Mouse (Mus musculus): ENCODE data around the gene Dap. TPM values are rescaled to one million over a fixed set of nuclear protein-coding genes. Genes with fewer than 3 reads are reported as not detected.

Gene Dap
- polyA plus RNA-seq, 1 experiment from 2014 or later, result 23.8 TPM

GRCm38 (mm10) chr15:31285695-31286094 lies 61.6 kb downstream of the Dap start:
- H3K27me3 ChIP-seq, result no peaks in the 10 kb centered on the region
- H3K9ac ChIP-seq, result no peak overlapping the region
- no peaks in the 10 kb centered on the region for H3K36me3 ChIP-seq (ENCODE audit: poor library complexity, severe bottlenecking)
- no peak overlapping the region for H3K4me3 ChIP-seq
- no peaks in the 10 kb centered on the region for H3K4me1 ChIP-seq
- H3K27ac ChIP-seq, result no peak overlapping the region
- ATAC-seq, result no peak
- H3K9me3 ChIP-seq (replicated peaks), result no peaks in the 10 kb centered on the region
- WGBS, result 92% methylated on average over 3 of the region's 3 CpGs
- no peak overlapping the region for H3K4me2 ChIP-seq

- H3K4me3 ChIP-seq, result no peak overlapping the region
- H3K36me3 ChIP-seq (ENCODE audit: poor library complexity, severe bottlenecking), result no peaks in the 10 kb centered on the region
- no peaks in the 10 kb centered on the region for H3K9me3 ChIP-seq (replicated peaks)
- H3K27me3 ChIP-seq, result peaks cover 26% of the 10 kb centered on the region
- no peak overlapping the region for H3K9ac ChIP-seq
- WGBS, result 46% methylated on average over 3 of the region's 3 CpGs
- H3K4me1 ChIP-seq, result peaks cover 7% of the 10 kb centered on the region
- H3K4me2 ChIP-seq, result no peak overlapping the region
- H3K27ac ChIP-seq, result no peak overlapping the region
- no peak for ATAC-seq
Measured at GRCm38 (mm10) chr15:31292627-31293026, 68.5 kb downstream of the Dap start.

- H3K36me3 ChIP-seq (ENCODE audit: poor library complexity, severe bottlenecking), result no peaks in the 10 kb centered on the region
- peaks cover 37% of the 10 kb centered on the region for H3K27me3 ChIP-seq
- no peak overlapping the region for H3K4me2 ChIP-seq
- no peak overlapping the region for H3K4me3 ChIP-seq
- H3K27ac ChIP-seq, result no peak overlapping the region
- ATAC-seq, result no peak
- peaks cover 8% of the 10 kb centered on the region for H3K4me1 ChIP-seq
- no peaks in the 10 kb centered on the region for H3K9me3 ChIP-seq (replicated peaks)
- no peak overlapping the region for H3K9ac ChIP-seq
- WGBS, result 5% methylated on average over 2 of the region's 2 CpGs
Measured at GRCm38 (mm10) chr15:31294311-31294710, 70.2 kb downstream of the Dap start.

- ATAC-seq, result peak; percentile 48; the same call in 1 of the 2 replicates
- peak overlapping the region; percentile 43; the same call in 1 of the 2 replicates for H3K9ac ChIP-seq
Measured at GRCm38 (mm10) chr15:31296882-31297776, 73.0 kb downstream of the Dap start.

GRCm38 (mm10) chr15:31297777-31298137 lies 73.6 kb downstream of the Dap start:
- Histone ChIP-seq H3K36me3 (ENCODE audit: poor library complexity, severe bottlenecking) (no peaks in the 10 kb centered on the region), H3K27ac (no peak overlapping the region), H3K9me3 (replicated peaks) (no peaks in the 10 kb centered on the region), H3K4me3 (peak overlapping the region; percentile 30), H3K9ac (peak overlapping the region; percentile 43; the same call in 1 of the 2 replicates), H3K4me1 (peaks cover 15% of the 10 kb centered on the region), H3K27me3 (peaks cover 37% of the 10 kb centered on the region), H3K4me2 (peak overlapping the region; percentile 61)
- WGBS, result 20% methylated on average over 13 of the region's 13 CpGs
- no peak for ATAC-seq

More at GRCm38 (mm10) chr15:31296882-31297776, 73.0 kb downstream of the Dap start:
- 7% methylated on average over 40 of the region's 40 CpGs for WGBS
- peak overlapping the region; percentile 61 for H3K4me2 ChIP-seq
- no peaks in the 10 kb centered on the region for H3K36me3 ChIP-seq (ENCODE audit: poor library complexity, severe bottlenecking)
- H3K27ac ChIP-seq, result no peak overlapping the region
- H3K9me3 ChIP-seq (replicated peaks), result no peaks in the 10 kb centered on the region
- H3K27me3 ChIP-seq, result peaks cover 37% of the 10 kb centered on the region
- peaks cover 12% of the 10 kb centered on the region for H3K4me1 ChIP-seq
- H3K4me3 ChIP-seq, result peak overlapping the region; percentile 30

GRCm38 (mm10) chr15:31299258-31299917 lies 75.3 kb downstream of the Dap start:
- Histone ChIP-seq H3K27ac (no peak overlapping the region), H3K4me3 (no peak overlapping the region), H3K27me3 (peaks cover 36% of the 10 kb centered on the region), H3K4me1 (peaks cover 15% of the 10 kb centered on the region), H3K9ac (no peak overlapping the region), H3K4me2 (no peak overlapping the region), H3K36me3 (ENCODE audit: poor library complexity, severe bottlenecking) (no peaks in the 10 kb centered on the region), H3K9me3 (replicated peaks) (no peaks in the 10 kb centered on the region)
- WGBS, result 58% methylated on average over 6 of the region's 6 CpGs
- ATAC-seq, result peak; percentile 34; the same call in 1 of the 2 replicates

- H3K36me3 ChIP-seq (ENCODE audit: poor library complexity, severe bottlenecking), result no peaks in the 10 kb centered on the region
- H3K9ac ChIP-seq, result no peak overlapping the region
- WGBS, result 76% methylated on average over 12 of the region's 12 CpGs
- H3K4me2 ChIP-seq, result no peak overlapping the region
- H3K9me3 ChIP-seq (replicated peaks), result no peaks in the 10 kb centered on the region
- H3K4me3 ChIP-seq, result no peak overlapping the region
- H3K27ac ChIP-seq, result no peak overlapping the region
- H3K4me1 ChIP-seq, result peaks cover 10% of the 10 kb centered on the region; the same call in 1 of the 2 replicates
- ATAC-seq, result no peak
- H3K27me3 ChIP-seq, result peaks cover 13% of the 10 kb centered on the region
Measured at GRCm38 (mm10) chr15:31302293-31302990, 78.3 kb downstream of the Dap start.

- Histone ChIP-seq H3K9me3 (replicated peaks) (no peaks in the 10 kb centered on the region), H3K9ac (no peak overlapping the region), H3K36me3 (ENCODE audit: poor library complexity, severe bottlenecking) (no peaks in the 10 kb centered on the region), H3K4me3 (no peak overlapping the region), H3K4me2 (no peak overlapping the region), H3K27ac (no peak overlapping the region), H3K4me1 (0 out of 2 replicates have a peak, but pooled peaks cover 7% of the 10 kb centered on the region), H3K27me3 (no peaks in the 10 kb centered on the region)
- ATAC-seq, result no peak
- 91% methylated on average over 3 of the region's 3 CpGs for WGBS
Measured at GRCm38 (mm10) chr15:31304302-31304701, 80.2 kb downstream of the Dap start.

GRCm38 (mm10) chr15:31305181-31305580 lies 81.1 kb downstream of the Dap start:
- Histone ChIP-seq H3K9ac (no peak overlapping the region), H3K27ac (no peak overlapping the region), H3K4me1 (0 out of 2 replicates have a peak, but pooled peaks cover 3% of the 10 kb centered on the region), H3K36me3 (ENCODE audit: poor library complexity, severe bottlenecking) (no peaks in the 10 kb centered on the region), H3K4me3 (no peak overlapping the region), H3K27me3 (no peaks in the 10 kb centered on the region), H3K9me3 (replicated peaks) (no peaks in the 10 kb centered on the region), H3K4me2 (no peak overlapping the region)
- WGBS, result 61% methylated on average over 6 of the region's 6 CpGs
- no peak for ATAC-seq

GRCm38 (mm10) chr15:31306726-31307125 lies 82.6 kb downstream of the Dap start:
- H3K36me3 ChIP-seq (ENCODE audit: poor library complexity, severe bottlenecking), result no peaks in the 10 kb centered on the region
- no peak overlapping the region for H3K4me2 ChIP-seq
- no peak overlapping the region for H3K4me3 ChIP-seq
- ATAC-seq, result no peak
- WGBS, result 84% methylated on average over 4 of the region's 4 CpGs
- no peaks in the 10 kb centered on the region for H3K27me3 ChIP-seq
- no peak overlapping the region for H3K9ac ChIP-seq
- 0 out of 2 replicates have a peak, but pooled peaks cover 3% of the 10 kb centered on the region for H3K4me1 ChIP-seq
- no peak overlapping the region for H3K27ac ChIP-seq
- H3K9me3 ChIP-seq (replicated peaks), result no peaks in the 10 kb centered on the region

GRCm38 (mm10) chr15:31309526-31309925 lies 85.4 kb downstream of the Dap start:
- no peaks in the 10 kb centered on the region for H3K36me3 ChIP-seq (ENCODE audit: poor library complexity, severe bottlenecking)
- H3K27ac ChIP-seq, result no peak overlapping the region
- ATAC-seq, result no peak
- H3K27me3 ChIP-seq, result no peaks in the 10 kb centered on the region
- H3K9me3 ChIP-seq (replicated peaks), result no peaks in the 10 kb centered on the region
- H3K4me3 ChIP-seq, result no peak overlapping the region
- 70% methylated on average over 15 of the region's 15 CpGs for WGBS
- H3K9ac ChIP-seq, result no peak overlapping the region
- H3K4me2 ChIP-seq, result no peak overlapping the region
- H3K4me1 ChIP-seq, result no peaks in the 10 kb centered on the region

- H3K27me3 ChIP-seq, result no peaks in the 10 kb centered on the region
- H3K4me2 ChIP-seq, result no peak overlapping the region
- no peaks in the 10 kb centered on the region for H3K36me3 ChIP-seq (ENCODE audit: poor library complexity, severe bottlenecking)
- no peaks in the 10 kb centered on the region; the same call in 1 of the 2 replicates for H3K9me3 ChIP-seq (replicated peaks)
- no peaks in the 10 kb centered on the region for H3K4me1 ChIP-seq
- H3K9ac ChIP-seq, result no peak overlapping the region
- ATAC-seq, result no peak
- whole genome bisulfite sequencing, result 86% methylated on average over 2 of the region's 2 CpGs
- H3K4me3 ChIP-seq, result no peak overlapping the region
- H3K27ac ChIP-seq, result no peak overlapping the region
Measured at GRCm38 (mm10) chr15:31312001-31312400, 87.9 kb downstream of the Dap start.
